In genomic region chr12:16591453-16592200, GRCm38 (mm10) we compare ENCODE assay signal across 8 mouse cellular contexts. TPM values are rescaled to one million over a fixed set of nuclear protein-coding genes. Genes with fewer than 3 reads are reported as not detected.
DNase-seq lines count a peak whose midpoint lies in the region; ATAC-seq and TF ChIP-seq lines count a peak whose summit lies in the region.

No protein-coding gene starts in this region.

- peak overlapping the region; percentile 48 for H3K4me2 ChIP-seq in lung, postnatal 0 days (replicated peaks; ENCODE audit: low read depth, low read length)

- 0 out of 2 replicates have a peak overlapping the region, but pooled peaks have one; percentile 4 for H3K9ac ChIP-seq in MEL (ENCODE audit: control insufficient read depth, low read depth, low read length, poor library complexity, severe bottlenecking)
- no peak overlapping the region for H3K9ac ChIP-seq in lung, postnatal 0 days (replicated peaks; ENCODE audit: low read depth)

- peaks cover 2 to 6% of the 10 kb centered on the region in 2 experiments; a peak in 2 of 4 replicates for H3K4me1 ChIP-seq in MEL (ENCODE audit: control insufficient read depth in 1 of 2, insufficient read depth in 2 of 2, low read length in 2 of 2)
- peaks cover 65% of the 10 kb centered on the region for H3K4me1 ChIP-seq in hindbrain, embryonic 10.5 days (replicated peaks)
- peaks cover 19% of the 10 kb centered on the region; the same call in 1 of the 2 replicates for H3K4me1 ChIP-seq in lung, postnatal 0 days (ENCODE audit: insufficient read depth, low read depth, low read length)

- H3K36me3 ChIP-seq in MEL (ENCODE audit: control insufficient read depth in 1 of 2, insufficient read depth in 2 of 2, low read length in 2 of 2), result no peaks in the 10 kb centered on the region; a peak in 1 of 4 replicates
- H3K36me3 ChIP-seq in hindbrain, embryonic 10.5 days, result no peaks in the 10 kb centered on the region
- H3K36me3 ChIP-seq in lung, postnatal 0 days (ENCODE audit: insufficient read depth, low read length), result no peaks in the 10 kb centered on the region

- DNase-seq in MEL (ENCODE audit: low read depth, low spot score), result peak; percentile 94
- DNase-seq in cerebellum, adult 11-12 months, result peak; percentile 85
- peak; percentile 87 for DNase-seq in hindbrain, embryonic 10.5 days (ENCODE audit: low spot score)
- DNase-seq in layer of hippocampus, postnatal 10 days (ENCODE audit: low spot score in 2 of 2), result peak; percentile 74 to 83
- peak; percentile 93 for DNase-seq in lung, postnatal 0 days (ENCODE audit: low spot score)
- peak; percentile 35 for DNase-seq in ovary, postnatal 10 days (ENCODE audit: low spot score)
- peak; percentile 93 for DNase-seq in thymus, postnatal 0 days (ENCODE audit: low spot score)

- TF ChIP-seq RAD21 in MEL (IDR thresholded peaks at IDR 0.05; ENCODE audit: low read depth, low read length), result no peak

- H3K27ac ChIP-seq in MEL (ENCODE audit: control insufficient read depth, low read depth, low read length), result no peak overlapping the region
- H3K27ac ChIP-seq in hindbrain, embryonic 10.5 days, result peak overlapping the region; percentile 92
- no peak overlapping the region; the same call in 1 of the 2 replicates for H3K27ac ChIP-seq in lung, postnatal 0 days (ENCODE audit: low read length)

- ATAC-seq in frontal cortex, adult (ENCODE audit: low TSS enrichment), result peak; percentile 80
- ATAC-seq in lung, postnatal 0 days, result peak; percentile 83

- TF ChIP-seq CTCF in MEL (IDR thresholded peaks at IDR 0.05 in 2 of 3, conservative IDR thresholded peaks at IDR 0.05 in 1 of 3; ENCODE audit: control insufficient read depth in 1 of 3, insufficient read depth in 1 of 3, low read depth in 2 of 3, low read length in 3 of 3, poor library complexity in 1 of 3, severe bottlenecking in 1 of 3), result no peak
- TF ChIP-seq CTCF in lung, postnatal 0 days (IDR thresholded peaks at IDR 0.05), result peak; percentile 25; the same call in 1 of the 2 replicates

- H3K4me3 ChIP-seq in MEL (ENCODE audit: control insufficient read depth in 1 of 2, insufficient read depth in 1 of 2, low read depth in 2 of 2, low read length in 2 of 2), result peak overlapping the region; percentile 51 to 61
- H3K4me3 ChIP-seq in hindbrain, embryonic 10.5 days, result peak overlapping the region; percentile 47
- peak overlapping the region; percentile 19 for H3K4me3 ChIP-seq in lung, postnatal 0 days (ENCODE audit: low read depth, low read length)

- no peaks in the 10 kb centered on the region for H3K27me3 ChIP-seq in MEL (ENCODE audit: control insufficient read depth in 1 of 2, insufficient read depth in 2 of 2, low read length in 2 of 2)
- H3K27me3 ChIP-seq in hindbrain, embryonic 10.5 days (ENCODE audit: insufficient read depth, poor library complexity, severe bottlenecking), result peaks cover 8% of the 10 kb centered on the region; the same call in 1 of the 2 replicates
- H3K27me3 ChIP-seq in lung, postnatal 0 days (replicated peaks; ENCODE audit: insufficient read depth, low read length), result no peaks in the 10 kb centered on the region

- 13% methylated on average over 15 of the region's 15 CpGs for WGBS in hindbrain, embryonic 10.5 days
- 9% methylated on average over 15 of the region's 15 CpGs for WGBS in lung, postnatal 0 days

- peaks cover 2% of the 10 kb centered on the region; the same call in 1 of the 2 replicates for H3K79me2 ChIP-seq in MEL (ENCODE audit: control insufficient read depth, insufficient read depth, low read length, poor library complexity)

- TF ChIP-seq POLR2A in MEL (IDR thresholded peaks at IDR 0.05; ENCODE audit: control insufficient read depth in 1 of 2, insufficient read depth in 1 of 2, low read depth in 1 of 2, low read length in 2 of 2, poor library complexity in 1 of 2), result peak in 1 of 2 experiments; percentile 41; a peak in 1 of 4 replicates

- no peaks in the 10 kb centered on the region for H3K9me3 ChIP-seq in MEL (replicated peaks; ENCODE audit: insufficient read depth, low read length)
- H3K9me3 ChIP-seq in hindbrain, embryonic 10.5 days, result no peaks in the 10 kb centered on the region
- H3K9me3 ChIP-seq in lung, postnatal 0 days (ENCODE audit: low read length), result no peaks in the 10 kb centered on the region

- TF ChIP-seq EP300 in MEL (IDR thresholded peaks at IDR 0.05; ENCODE audit: low read depth in 1 of 2, low read length in 2 of 2), result peak; percentile 12 to 37; a peak in 1 of 4 replicates
- no peak for TF ChIP-seq EP300 in lung, postnatal 0 days (IDR thresholded peaks at IDR 0.05)

TF ChIP-seq in MEL, 35 proteins besides CTCF, POLR2A, EP300 and RAD21:
- TF ChIP-seq USF1 (IDR thresholded peaks at IDR 0.05; ENCODE audit: low read depth, low read length) (no peak), MYB (IDR thresholded peaks at IDR 0.05; ENCODE audit: low read depth, low read length) (no peak), HCFC1 (IDR thresholded peaks at IDR 0.05; ENCODE audit: low read depth, low read length) (peak; percentile 70), ZKSCAN1 (IDR thresholded peaks at IDR 0.05; ENCODE audit: low read depth, low read length) (peak; percentile 93), ZMIZ1 (IDR thresholded peaks at IDR 0.05; ENCODE audit: low read depth, low read length) (no peak), BHLHE40 (IDR thresholded peaks at IDR 0.05; ENCODE audit: borderline replicate concordance, low read depth, low read length) (no peak), ZC3H11A (IDR thresholded peaks at IDR 0.05; ENCODE audit: low read depth, low read length) (no peak), E2F4 (IDR thresholded peaks at IDR 0.05; ENCODE audit: borderline replicate concordance, low read depth, low read length) (no peak), GATA1 (IDR thresholded peaks at IDR 0.05; ENCODE audit: low read depth, low read length) (no peak), POLR2AphosphoS2 (IDR thresholded peaks at IDR 0.05; ENCODE audit: low read length) (no peak), SMC3 (IDR thresholded peaks at IDR 0.05; ENCODE audit: low read depth, low read length) (no peak), USF2 (IDR thresholded peaks at IDR 0.05; ENCODE audit: borderline replicate concordance in 1 of 2, insufficient read depth in 1 of 2, low read depth in 1 of 2, low read length in 2 of 2) (no peak), CHD1 (IDR thresholded peaks at IDR 0.05; ENCODE audit: low read depth, low read length) (no peak), TBP (IDR thresholded peaks at IDR 0.05; ENCODE audit: low read depth, low read length) (peak; percentile 52; the same call in 1 of the 2 replicates), CHD2 (IDR thresholded peaks at IDR 0.05; ENCODE audit: low read length) (no peak), MEF2A (IDR thresholded peaks at IDR 0.05; ENCODE audit: extremely low read depth, insufficient replicate concordance, low read depth, low read length, poor library complexity, severe bottlenecking) (no peak), MAFK (IDR thresholded peaks at IDR 0.05; ENCODE audit: borderline replicate concordance, low read depth, low read length) (no peak), ZNF384 (IDR thresholded peaks at IDR 0.05; ENCODE audit: low read depth, low read length) (no peak), ELF1 (IDR thresholded peaks at IDR 0.05; ENCODE audit: low read depth, low read length) (peak; percentile 61), GABPA (IDR thresholded peaks at IDR 0.05; ENCODE audit: low read depth, low read length) (no peak), RCOR1 (IDR thresholded peaks at IDR 0.05; ENCODE audit: low read depth, low read length) (0 out of 2 replicates have a peak, but pooled peaks have one; percentile 16), JUND (IDR thresholded peaks at IDR 0.05; ENCODE audit: low read depth, low read length) (no peak), NELFE (IDR thresholded peaks at IDR 0.05; ENCODE audit: low read depth, low read length) (no peak), NRF1 (IDR thresholded peaks at IDR 0.05; ENCODE audit: insufficient read depth, low read depth, low read length, poor library complexity, severe bottlenecking) (no peak), MAZ (IDR thresholded peaks at IDR 0.05; ENCODE audit: low read depth, low read length) (no peak), UBTF (IDR thresholded peaks at IDR 0.05; ENCODE audit: borderline replicate concordance, insufficient read depth, low read depth, low read length) (no peak), MXI1 (IDR thresholded peaks at IDR 0.05; ENCODE audit: low read depth, low read length) (peak; percentile 86), ETS1 (IDR thresholded peaks at IDR 0.05; ENCODE audit: low read depth, low read length) (peak; percentile 79; the same call in 1 of the 2 replicates), KAT2A (conservative IDR thresholded peaks at IDR 0.05; ENCODE audit: low read depth, low read length) (no peak), MYC (IDR thresholded peaks at IDR 0.05; ENCODE audit: low read depth, low read length) (no peak), SIN3A (IDR thresholded peaks at IDR 0.05; ENCODE audit: low read length) (peak; percentile 99), TCF12 (IDR thresholded peaks at IDR 0.05; ENCODE audit: low read depth, low read length) (peak; percentile 31; the same call in 1 of the 2 replicates), TAL1 (IDR thresholded peaks at IDR 0.05; ENCODE audit: low read length) (no peak), MAX (IDR thresholded peaks at IDR 0.05; ENCODE audit: low read length) (peak; percentile 77), POLR2AphosphoS5 (IDR thresholded peaks at IDR 0.05; ENCODE audit: borderline replicate concordance, low read depth, low read length) (no peak)

RNA-seq across cellular contexts. Expression of gene Lpin1, which starts 19.1 kb away (rescaled TPM):
- 1.2 and 1.7 TPM in 2 replicates for total RNA-seq in MEL (2012; rRNA removed)
- 1 to 10 TPM in 1 of 2 experiments, not detected in 1; 3.9 TPM for polyA plus RNA-seq in MEL (2012; ENCODE audit: insufficient read depth in 1 of 2, insufficient read length in 2 of 2, low read depth in 1 of 2, low replicate concordance in 2 of 2, missing spikeins in 1 of 2)
- polyA plus RNA-seq in hindbrain, embryonic 10.5 days (2016; fragmentation: Nextera tagmentation; extraction: Ambion mirVana), result 6.4 and 10.6 TPM in 2 replicates
- 10 to 100 TPM; 17.7 to 20.9 TPM for total RNA-seq in layer of hippocampus, postnatal 10 days (2021)
- 7.3 and 9.0 TPM in 2 replicates for polyA plus RNA-seq in lung, postnatal 0 days (2015; fragmentation: Nextera tagmentation; extraction: Ambion mirVana)
- 6.4 and 6.5 TPM in 2 replicates for polyA plus RNA-seq in thymus, postnatal 0 days (2015; fragmentation: Nextera tagmentation; extraction: Ambion mirVana)

Comparison
In these comparisons a context has a peak if more than half of its experiments do, and no peak if none do; other contexts are left out.
1. DNase-seq: peak in every context shown above with its lines; median percentile 94 in MEL; 93 in lung, postnatal 0 days; 93 in thymus, postnatal 0 days; 87 in hindbrain, embryonic 10.5 days; 85 in cerebellum, adult 11-12 months; 78 in layer of hippocampus, postnatal 10 days; 35 in ovary, postnatal 10 days.